Mouse (Mus musculus): ENCODE results near the gene Arl5c. TPM values are rescaled to one million over a fixed set of nuclear protein-coding genes. Genes with fewer than 3 reads are reported as not detected.
A peak's percentile ranks its signal among the peaks of the same experiment; 100 is the strongest.

Gene Arl5c
- polyA plus RNA-seq, 1 experiment = 2.8 TPM

GRCm38 (mm10) chr11:97972434-97972833, 23.5 kb downstream of the Arl5c start:
- H3K4me1 ChIP-seq (ENCODE audit: control insufficient read depth, insufficient read depth, low read length) = no peaks in the 10 kb centered on the region
- TF ChIP-seq CTCF (IDR thresholded peaks at IDR 0.05; ENCODE audit: low read depth, low read length) (peak; percentile 57), EP300 (IDR thresholded peaks at IDR 0.05; ENCODE audit: insufficient read depth, low read depth, low read length) (no peak)
- H3K27me3 ChIP-seq (ENCODE audit: control insufficient read depth, insufficient read depth, low read length, poor library complexity, severe bottlenecking) = no peaks in the 10 kb centered on the region
- no peak overlapping the region for H3K4me3 ChIP-seq (ENCODE audit: low read depth, low read length)
- no peaks in the 10 kb centered on the region; the same call in 1 of the 2 replicates for H3K36me3 ChIP-seq (ENCODE audit: control insufficient read depth, insufficient read depth, low read length, poor library complexity, severe bottlenecking)
- H3K9me3 ChIP-seq (replicated peaks; ENCODE audit: control insufficient read depth, insufficient read depth, low read length, poor library complexity, severe bottlenecking) = no peaks in the 10 kb centered on the region
- H3K27ac ChIP-seq (ENCODE audit: insufficient read depth, low read length) = no peak overlapping the region
- H3K9ac ChIP-seq (ENCODE audit: low read depth, poor library complexity, severe bottlenecking) = no peak overlapping the region

- Histone ChIP-seq H3K27ac (ENCODE audit: insufficient read depth, low read length) (no peak overlapping the region), H3K4me1 (ENCODE audit: control insufficient read depth, insufficient read depth, low read length) (no peaks in the 10 kb centered on the region), H3K9me3 (replicated peaks; ENCODE audit: control insufficient read depth, insufficient read depth, low read length, poor library complexity, severe bottlenecking) (no peaks in the 10 kb centered on the region), H3K27me3 (ENCODE audit: control insufficient read depth, insufficient read depth, low read length, poor library complexity, severe bottlenecking) (no peaks in the 10 kb centered on the region), H3K4me3 (ENCODE audit: low read depth, low read length) (no peak overlapping the region), H3K36me3 (ENCODE audit: control insufficient read depth, insufficient read depth, low read length, poor library complexity, severe bottlenecking) (no peaks in the 10 kb centered on the region; the same call in 1 of the 2 replicates), H3K9ac (ENCODE audit: low read depth, poor library complexity, severe bottlenecking) (no peak overlapping the region)
- TF ChIP-seq POLR2A (IDR thresholded peaks at IDR 0.05; ENCODE audit: insufficient read depth, low read length) = no peak
- TF ChIP-seq CTCF (IDR thresholded peaks at IDR 0.05; ENCODE audit: low read depth, low read length) = no peak
Measured at GRCm38 (mm10) chr11:97971232-97971631, 24.7 kb downstream of the Arl5c start.

GRCm38 (mm10) chr11:97970771-97971170, 25.2 kb downstream of the Arl5c start:
- Histone ChIP-seq H3K36me3 (ENCODE audit: control insufficient read depth, insufficient read depth, low read length, poor library complexity, severe bottlenecking) (no peaks in the 10 kb centered on the region; the same call in 1 of the 2 replicates), H3K4me1 (ENCODE audit: control insufficient read depth, insufficient read depth, low read length) (no peaks in the 10 kb centered on the region), H3K4me3 (ENCODE audit: low read depth, low read length) (no peak overlapping the region), H3K9me3 (replicated peaks; ENCODE audit: control insufficient read depth, insufficient read depth, low read length, poor library complexity, severe bottlenecking) (no peaks in the 10 kb centered on the region), H3K27ac (ENCODE audit: insufficient read depth, low read length) (no peak overlapping the region), H3K27me3 (ENCODE audit: control insufficient read depth, insufficient read depth, low read length, poor library complexity, severe bottlenecking) (no peaks in the 10 kb centered on the region), H3K9ac (ENCODE audit: low read depth, poor library complexity, severe bottlenecking) (no peak overlapping the region)
- no peak for TF ChIP-seq EP300 (IDR thresholded peaks at IDR 0.05; ENCODE audit: insufficient read depth, low read depth, low read length)
- TF ChIP-seq CTCF (IDR thresholded peaks at IDR 0.05; ENCODE audit: low read depth, low read length) = no peak
- no peak for TF ChIP-seq POLR2A (IDR thresholded peaks at IDR 0.05; ENCODE audit: insufficient read depth, low read length)

- TF ChIP-seq CTCF (IDR thresholded peaks at IDR 0.05; ENCODE audit: low read depth, low read length) (no peak), POLR2A (IDR thresholded peaks at IDR 0.05; ENCODE audit: insufficient read depth, low read length) (no peak), EP300 (IDR thresholded peaks at IDR 0.05; ENCODE audit: insufficient read depth, low read depth, low read length) (no peak)
- Histone ChIP-seq H3K36me3 (ENCODE audit: control insufficient read depth, insufficient read depth, low read length, poor library complexity, severe bottlenecking) (no peaks in the 10 kb centered on the region; the same call in 1 of the 2 replicates), H3K9ac (ENCODE audit: low read depth, poor library complexity, severe bottlenecking) (no peak overlapping the region), H3K27me3 (ENCODE audit: control insufficient read depth, insufficient read depth, low read length, poor library complexity, severe bottlenecking) (no peaks in the 10 kb centered on the region), H3K4me3 (ENCODE audit: low read depth, low read length) (no peak overlapping the region), H3K27ac (ENCODE audit: insufficient read depth, low read length) (no peak overlapping the region), H3K9me3 (replicated peaks; ENCODE audit: control insufficient read depth, insufficient read depth, low read length, poor library complexity, severe bottlenecking) (no peaks in the 10 kb centered on the region), H3K4me1 (ENCODE audit: control insufficient read depth, insufficient read depth, low read length) (peaks cover 3% of the 10 kb centered on the region)
Measured at GRCm38 (mm10) chr11:97968385-97968784, 27.6 kb downstream of the Arl5c start.

- H3K4me1 ChIP-seq (ENCODE audit: control insufficient read depth, insufficient read depth, low read length) = peaks cover 3% of the 10 kb centered on the region
- H3K4me3 ChIP-seq (ENCODE audit: low read depth, low read length) = no peak overlapping the region
- no peak for TF ChIP-seq CTCF (IDR thresholded peaks at IDR 0.05; ENCODE audit: low read depth, low read length)
- TF ChIP-seq EP300 (IDR thresholded peaks at IDR 0.05; ENCODE audit: insufficient read depth, low read depth, low read length) = no peak
- no peak for TF ChIP-seq POLR2A (IDR thresholded peaks at IDR 0.05; ENCODE audit: insufficient read depth, low read length)
- H3K27me3 ChIP-seq (ENCODE audit: control insufficient read depth, insufficient read depth, low read length, poor library complexity, severe bottlenecking) = no peaks in the 10 kb centered on the region
- no peak overlapping the region for H3K9ac ChIP-seq (ENCODE audit: low read depth, poor library complexity, severe bottlenecking)
- H3K27ac ChIP-seq (ENCODE audit: insufficient read depth, low read length) = no peak overlapping the region
- H3K36me3 ChIP-seq (ENCODE audit: control insufficient read depth, insufficient read depth, low read length, poor library complexity, severe bottlenecking) = no peaks in the 10 kb centered on the region
- no peaks in the 10 kb centered on the region for H3K9me3 ChIP-seq (replicated peaks; ENCODE audit: control insufficient read depth, insufficient read depth, low read length, poor library complexity, severe bottlenecking)
Measured at GRCm38 (mm10) chr11:97967114-97967513, 28.9 kb downstream of the Arl5c start.

- no peak overlapping the region for H3K27ac ChIP-seq (ENCODE audit: insufficient read depth, low read length)
- peaks cover 12% of the 10 kb centered on the region for H3K4me1 ChIP-seq (ENCODE audit: control insufficient read depth, insufficient read depth, low read length)
- H3K9ac ChIP-seq (ENCODE audit: low read depth, poor library complexity, severe bottlenecking) = no peak overlapping the region
- H3K36me3 ChIP-seq (ENCODE audit: control insufficient read depth, insufficient read depth, low read length, poor library complexity, severe bottlenecking) = no peaks in the 10 kb centered on the region
- H3K4me3 ChIP-seq (ENCODE audit: low read depth, low read length) = no peak overlapping the region
- no peaks in the 10 kb centered on the region for H3K27me3 ChIP-seq (ENCODE audit: control insufficient read depth, insufficient read depth, low read length, poor library complexity, severe bottlenecking)
- TF ChIP-seq CTCF (IDR thresholded peaks at IDR 0.05; ENCODE audit: low read depth, low read length) (peak; percentile 69), EP300 (IDR thresholded peaks at IDR 0.05; ENCODE audit: insufficient read depth, low read depth, low read length) (no peak)
- H3K9me3 ChIP-seq (replicated peaks; ENCODE audit: control insufficient read depth, insufficient read depth, low read length, poor library complexity, severe bottlenecking) = no peaks in the 10 kb centered on the region
Measured at GRCm38 (mm10) chr11:97960907-97961306, 35.1 kb downstream of the Arl5c start.

All from ES-Bruce4 (cell line).